Mouse (Mus musculus): Measurements from ENCODE around the gene Elp6. TPM values are rescaled to one million over a fixed set of nuclear protein-coding genes. Genes with fewer than 3 reads are reported as not detected.
A peak's percentile ranks its signal among the peaks of the same experiment; 100 is the strongest.

The Elp6 gene
- polyA plus RNA-seq, 1 experiment from 2014 or later = 6.3 TPM

- no peak overlapping the region for H3K4me2 ChIP-seq (replicated peaks; ENCODE audit: low read depth)
- TF ChIP-seq CTCF (IDR thresholded peaks at IDR 0.05; ENCODE audit: low read depth) = no peak
- H3K9me3 ChIP-seq (ENCODE audit: control insufficient read depth) = no peaks in the 10 kb centered on the region
- no peak for ATAC-seq
- H3K4me3 ChIP-seq (ENCODE audit: low read depth, low read length) = no peak overlapping the region
- H3K4me1 ChIP-seq (replicated peaks; ENCODE audit: control insufficient read depth, insufficient read depth, low read length) = 0 out of 2 replicates have a peak, but pooled peaks cover 2% of the 10 kb centered on the region
- H3K27ac ChIP-seq (ENCODE audit: low read depth, low read length) = no peak overlapping the region
- H3K9ac ChIP-seq (ENCODE audit: low read depth, low read length) = no peak overlapping the region
- H3K36me3 ChIP-seq (ENCODE audit: control insufficient read depth, insufficient read depth) = no peaks in the 10 kb centered on the region
- 63% methylated on average over 7 of the region's 7 CpGs for WGBS
- H3K27me3 ChIP-seq (replicated peaks; ENCODE audit: control insufficient read depth, insufficient read depth, low read length) = no peaks in the 10 kb centered on the region
Measured at GRCm38 (mm10) chr9:110345057-110345739, 40.2 kb downstream of the Elp6 start.

DNA sequence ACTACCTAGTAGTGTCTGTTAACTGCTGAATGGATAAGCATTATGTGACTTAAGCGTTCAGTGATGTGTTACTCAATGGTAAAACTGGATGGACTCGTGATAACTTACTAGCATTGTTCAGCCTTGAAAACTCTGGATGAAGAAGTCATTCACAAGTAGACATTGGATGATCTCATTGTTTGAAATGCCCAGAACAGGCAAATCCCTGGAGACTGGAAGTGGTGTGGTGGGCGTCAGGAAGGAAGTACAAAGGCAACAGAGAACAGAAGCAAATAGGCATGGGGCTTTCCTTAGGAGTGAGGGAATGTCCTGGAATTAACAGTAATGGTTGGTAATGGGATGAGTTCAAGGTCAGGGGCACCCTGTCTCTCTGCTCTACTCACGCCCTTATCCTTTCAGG lies 43.9 kb downstream of the Elp6 start:
- no peak for ATAC-seq
- Histone ChIP-seq H3K4me1 (replicated peaks; ENCODE audit: control insufficient read depth, insufficient read depth, low read length) (0 out of 2 replicates have a peak, but pooled peaks cover 2% of the 10 kb centered on the region), H3K4me3 (ENCODE audit: low read depth, low read length) (no peak overlapping the region), H3K9me3 (ENCODE audit: control insufficient read depth) (no peaks in the 10 kb centered on the region), H3K4me2 (replicated peaks; ENCODE audit: low read depth) (no peak overlapping the region), H3K36me3 (ENCODE audit: control insufficient read depth, insufficient read depth) (peaks cover 2% of the 10 kb centered on the region; the same call in 1 of the 2 replicates), H3K9ac (ENCODE audit: low read depth, low read length) (no peak overlapping the region), H3K27me3 (replicated peaks; ENCODE audit: control insufficient read depth, insufficient read depth, low read length) (no peaks in the 10 kb centered on the region), H3K27ac (ENCODE audit: low read depth, low read length) (no peak overlapping the region; the same call in 1 of the 2 replicates)
- WGBS = 66% methylated on average over 4 of the region's 4 CpGs
- no peak for TF ChIP-seq CTCF (IDR thresholded peaks at IDR 0.05; ENCODE audit: low read depth)

DNA sequence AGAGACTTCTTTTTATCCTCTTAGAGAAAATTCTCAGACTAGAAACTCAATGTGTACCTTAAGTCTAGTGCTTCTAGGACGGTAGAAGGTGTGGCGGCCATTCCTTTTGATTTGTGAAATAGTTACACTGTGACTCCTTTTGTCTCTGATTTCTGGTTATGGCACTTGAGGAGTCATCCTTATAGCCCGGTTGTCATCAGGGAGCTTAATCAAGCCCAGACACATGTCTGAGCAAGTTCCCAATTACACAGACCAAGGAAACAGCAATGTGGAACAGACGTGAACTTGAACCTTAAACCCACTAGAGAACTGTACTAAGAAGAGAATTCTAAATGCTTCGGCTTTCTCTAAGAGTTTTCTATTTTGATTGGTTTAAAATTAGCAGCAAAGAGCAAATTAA lies 45.2 kb downstream of the Elp6 start:
- Histone ChIP-seq H3K27ac (ENCODE audit: low read depth, low read length) (no peak overlapping the region), H3K4me2 (replicated peaks; ENCODE audit: low read depth) (no peak overlapping the region), H3K4me3 (ENCODE audit: low read depth, low read length) (no peak overlapping the region), H3K9ac (ENCODE audit: low read depth, low read length) (no peak overlapping the region), H3K4me1 (replicated peaks; ENCODE audit: control insufficient read depth, insufficient read depth, low read length) (0 out of 2 replicates have a peak, but pooled peaks cover under 1% of the 10 kb centered on the region), H3K27me3 (replicated peaks; ENCODE audit: control insufficient read depth, insufficient read depth, low read length) (no peaks in the 10 kb centered on the region), H3K36me3 (ENCODE audit: control insufficient read depth, insufficient read depth) (peaks cover 11% of the 10 kb centered on the region; the same call in 1 of the 2 replicates), H3K9me3 (ENCODE audit: control insufficient read depth) (no peaks in the 10 kb centered on the region)
- no peak for TF ChIP-seq CTCF (IDR thresholded peaks at IDR 0.05; ENCODE audit: low read depth)
- 78% methylated on average over 5 of the region's 5 CpGs for WGBS
- 0 out of 2 replicates have a peak, but pooled peaks have one; percentile 19 for ATAC-seq

DNA sequence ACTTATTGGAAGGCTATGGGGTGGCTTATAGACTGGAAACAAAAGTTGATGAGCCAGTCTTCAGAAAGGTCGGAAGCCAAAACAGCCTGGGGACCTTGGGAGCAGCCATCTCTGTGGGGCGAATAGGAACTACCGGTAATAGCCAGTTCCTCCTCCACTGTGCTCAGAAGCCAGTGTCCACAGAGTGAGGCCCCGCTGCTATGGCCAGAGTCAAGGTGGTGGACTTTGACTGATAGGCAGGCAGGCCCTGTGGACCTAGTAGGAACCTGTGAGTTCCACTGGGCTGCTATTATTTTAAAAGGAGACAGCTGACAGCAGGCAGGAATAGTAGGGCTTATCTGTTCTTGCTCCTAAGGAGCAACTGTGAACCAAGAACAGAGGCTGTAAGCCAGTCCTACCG lies 45.6 kb downstream of the Elp6 start:
- Histone ChIP-seq H3K9ac (ENCODE audit: low read depth, low read length) (no peak overlapping the region), H3K4me3 (ENCODE audit: low read depth, low read length) (no peak overlapping the region), H3K36me3 (ENCODE audit: control insufficient read depth, insufficient read depth) (peaks cover 14% of the 10 kb centered on the region; the same call in 1 of the 2 replicates), H3K4me1 (replicated peaks; ENCODE audit: control insufficient read depth, insufficient read depth, low read length) (no peaks in the 10 kb centered on the region), H3K27ac (ENCODE audit: low read depth, low read length) (peak overlapping the region; percentile 52; the same call in 1 of the 2 replicates), H3K4me2 (replicated peaks; ENCODE audit: low read depth) (no peak overlapping the region), H3K27me3 (replicated peaks; ENCODE audit: control insufficient read depth, insufficient read depth, low read length) (no peaks in the 10 kb centered on the region), H3K9me3 (ENCODE audit: control insufficient read depth) (no peaks in the 10 kb centered on the region)
- ATAC-seq = peak; percentile 74
- TF ChIP-seq CTCF (IDR thresholded peaks at IDR 0.05; ENCODE audit: low read depth) = no peak
- WGBS = 69% methylated on average over 5 of the region's 5 CpGs

DNA sequence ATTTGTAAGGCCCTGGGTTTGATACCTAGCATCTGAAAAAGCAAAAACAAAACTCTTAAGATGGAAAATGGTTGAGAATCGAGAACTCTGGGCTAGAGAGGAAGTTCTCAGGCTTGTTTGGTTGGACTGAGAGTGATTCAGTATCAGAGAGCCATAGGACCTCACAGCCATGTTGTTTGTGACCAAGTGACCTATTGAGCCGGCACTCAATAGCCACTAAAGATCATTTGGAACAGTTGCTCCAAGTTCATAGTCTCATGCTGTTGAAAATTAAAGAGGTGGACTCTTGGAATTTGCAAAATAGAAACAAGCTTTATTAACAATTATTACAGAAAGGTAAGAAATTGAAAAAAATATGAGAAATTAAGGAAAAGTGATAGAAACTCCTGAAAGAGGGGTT lies 46.4 kb downstream of the Elp6 start:
- peaks cover 22% of the 10 kb centered on the region; the same call in 1 of the 2 replicates for H3K36me3 ChIP-seq (ENCODE audit: control insufficient read depth, insufficient read depth)
- H3K27ac ChIP-seq (ENCODE audit: low read depth, low read length) = peak overlapping the region; percentile 52; the same call in 1 of the 2 replicates
- H3K4me3 ChIP-seq (ENCODE audit: low read depth, low read length) = no peak overlapping the region
- no peak for TF ChIP-seq CTCF (IDR thresholded peaks at IDR 0.05; ENCODE audit: low read depth)
- no peak overlapping the region for H3K9ac ChIP-seq (ENCODE audit: low read depth, low read length)
- H3K27me3 ChIP-seq (replicated peaks; ENCODE audit: control insufficient read depth, insufficient read depth, low read length) = no peaks in the 10 kb centered on the region
- 75% methylated on average over 2 of the region's 2 CpGs for WGBS
- H3K4me1 ChIP-seq (replicated peaks; ENCODE audit: control insufficient read depth, insufficient read depth, low read length) = no peaks in the 10 kb centered on the region
- no peak overlapping the region for H3K4me2 ChIP-seq (replicated peaks; ENCODE audit: low read depth)
- H3K9me3 ChIP-seq (ENCODE audit: control insufficient read depth) = no peaks in the 10 kb centered on the region
- ATAC-seq = no peak

DNA sequence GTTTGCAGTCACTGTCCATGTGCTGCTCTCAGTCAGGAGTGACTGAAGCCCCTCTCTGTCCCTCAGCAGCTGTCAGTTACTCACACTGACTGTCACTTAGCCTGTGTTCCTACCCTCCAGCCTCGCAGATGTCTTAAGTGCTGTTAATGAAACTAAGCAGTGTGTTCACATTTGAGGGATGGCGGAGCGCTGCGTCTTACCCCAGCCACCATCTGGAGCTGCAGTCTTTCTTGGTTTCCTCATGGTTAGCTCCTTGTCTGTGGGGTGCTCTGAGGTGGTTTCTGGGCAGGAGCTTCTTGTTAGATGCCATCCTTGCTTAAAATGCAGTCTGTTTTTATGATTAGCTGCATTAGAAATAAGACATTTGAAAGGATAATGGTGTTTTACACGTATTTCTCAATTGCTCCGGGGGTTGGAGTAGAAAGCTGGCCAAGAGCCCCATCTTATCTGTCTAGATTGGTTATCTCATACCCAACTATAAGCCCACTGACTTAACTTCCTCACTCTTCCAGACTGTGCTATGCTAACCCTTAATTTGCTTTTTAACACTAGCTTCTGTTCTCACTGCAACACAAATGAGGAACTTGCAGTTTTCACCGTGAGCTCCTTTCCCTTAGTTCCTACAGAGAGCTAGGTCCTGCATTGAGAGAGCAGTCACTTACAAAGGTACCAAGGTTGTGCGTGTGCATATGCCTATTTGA lies 47.1 kb downstream of the Elp6 start:
- no peak for TF ChIP-seq CTCF (IDR thresholded peaks at IDR 0.05; ENCODE audit: low read depth)
- 83% methylated on average over 8 of the region's 8 CpGs for WGBS
- ATAC-seq = no peak
- Histone ChIP-seq H3K9me3 (ENCODE audit: control insufficient read depth) (no peaks in the 10 kb centered on the region), H3K9ac (ENCODE audit: low read depth, low read length) (no peak overlapping the region), H3K4me1 (replicated peaks; ENCODE audit: control insufficient read depth, insufficient read depth, low read length) (no peaks in the 10 kb centered on the region), H3K27me3 (replicated peaks; ENCODE audit: control insufficient read depth, insufficient read depth, low read length) (no peaks in the 10 kb centered on the region), H3K27ac (ENCODE audit: low read depth, low read length) (0 out of 2 replicates have a peak overlapping the region, but pooled peaks have one; percentile 52), H3K36me3 (ENCODE audit: control insufficient read depth, insufficient read depth) (peaks cover 25% of the 10 kb centered on the region; the same call in 1 of the 2 replicates), H3K4me2 (replicated peaks; ENCODE audit: low read depth) (no peak overlapping the region), H3K4me3 (ENCODE audit: low read depth, low read length) (no peak overlapping the region)
